Mouse (Mus musculus): ENCODE data around the gene Nln.

DNA sequence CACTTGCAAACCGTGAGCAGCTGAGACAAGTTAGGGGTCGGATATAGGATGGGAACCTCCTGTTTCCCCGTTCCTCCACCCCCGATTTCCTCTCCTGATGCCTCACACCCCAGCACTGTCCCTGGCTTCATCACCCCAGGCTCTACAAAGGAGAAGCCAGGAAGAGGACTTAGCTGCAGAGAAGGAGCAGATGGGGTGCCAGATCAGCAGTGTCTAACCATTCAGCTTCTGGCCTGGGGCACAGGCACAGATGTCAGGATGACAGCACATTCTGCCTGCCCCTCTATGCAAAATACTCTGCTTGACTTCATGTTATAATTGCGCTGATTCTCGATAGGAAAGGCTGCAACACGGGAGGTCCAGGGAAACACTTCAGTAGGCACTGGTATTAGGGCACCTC, 71.1 kb downstream of the Nln start:
- TF ChIP-seq CTCF (IDR thresholded peaks at IDR 0.05; ENCODE audit: low read depth, low read length) (no peak), POLR2A (IDR thresholded peaks at IDR 0.05; ENCODE audit: extremely low read depth, insufficient read depth, low read length) (no peak)

Measured in liver, adult 2 months (tissue).